Comparison of ENCODE assay signal across 32 mouse cellular contexts in the genomic region with DNA sequence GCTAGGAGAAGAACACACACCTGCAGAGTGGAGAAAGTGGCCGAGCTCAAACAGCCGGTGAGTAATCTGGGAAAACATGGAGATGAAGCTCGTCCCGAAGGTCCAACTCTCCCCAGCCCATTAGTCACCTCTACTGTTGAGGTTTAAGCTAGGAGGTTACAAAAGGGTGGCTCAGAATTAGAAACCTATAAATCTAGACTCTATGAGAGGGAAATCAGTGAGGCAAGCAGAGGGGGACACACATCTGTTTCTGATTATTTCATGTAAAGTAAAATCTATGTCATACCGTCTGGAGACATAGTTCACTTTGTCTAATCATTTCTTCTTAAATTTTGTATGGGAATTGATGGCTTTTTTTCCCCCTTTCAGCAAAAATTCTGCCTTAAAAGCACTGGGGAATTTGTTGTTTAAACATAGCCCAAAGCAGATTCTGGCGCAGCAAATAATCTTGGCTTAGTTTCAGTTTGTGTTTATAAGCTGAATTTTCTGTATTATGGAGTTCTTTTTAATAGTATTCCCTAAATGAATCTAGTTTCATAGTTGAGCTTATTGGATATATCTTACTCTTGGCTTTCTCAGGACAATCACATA. TPM values are rescaled to one million over a fixed set of nuclear protein-coding genes. Genes with fewer than 3 reads are reported as not detected.
A peak's percentile ranks its signal among the peaks of the same experiment; 100 is the strongest.
DNase-seq lines count a peak whose midpoint lies in the region; ATAC-seq and TF ChIP-seq lines count a peak whose summit lies in the region.
"Had no signal": no experiment of that assay in that cellular context is flagged by ENCODE, and none has a peak within 500 bp of the region (broad histone marks: within the 10 kb centered on the region; RNA-seq: fewer than 3 reads in every experiment).

No protein-coding gene starts in this region.

- peak; percentile 41 for DNase-seq in embryo, embryonic 11 days
- no peak for DNase-seq in embryo, embryonic 10 days (ENCODE audit: low spot score)
- peak; percentile 68 for DNase-seq in lung, embryonic 14.5 days
- DNase-seq in lung, adult 18-20 months: no peak
- peak; percentile 31 for DNase-seq in forelimb bud, embryonic 11.5 days (ENCODE audit: low read depth, low spot score)
- DNase-seq in urinary bladder, postnatal 36 days (ENCODE audit: low spot score in 2 of 2): no peak
- DNase-seq in testis, postnatal 14 days (ENCODE audit: low spot score): no peak
- no peak for DNase-seq in urinary bladder, postnatal 4 days (ENCODE audit: low spot score in 2 of 2)
- DNase-seq: adrenal gland, postnatal 14 days; cerebellum, adult 11 months; cerebellum, adult 9-10 months; cerebellum, postnatal 36 days; gastrocnemius, postnatal 10 days; heart, postnatal 4 days; kidney, postnatal 10 days; layer of hippocampus, adult 9-11 months; liver, embryonic 13.5 days; right cerebral cortex, postnatal 4 days had no signal

- no peak overlapping the region for H3K4me3 ChIP-seq in lung, embryonic 14.5 days (ENCODE audit: low read depth, low read length)
- H3K4me3 ChIP-seq: forebrain, embryonic 10.5 days; forebrain, embryonic 15.5 days; heart, embryonic 10.5 days; hindbrain, embryonic 13.5 days; limb, embryonic 15.5 days; liver, embryonic 13.5 days; lung, embryonic 15.5 days; neural tube, embryonic 12.5 days had no signal

- no peak overlapping the region for H3K27ac ChIP-seq in lung, embryonic 14.5 days (ENCODE audit: low read depth)
- H3K27ac ChIP-seq: forebrain, embryonic 10.5 days; forebrain, embryonic 15.5 days; heart, embryonic 10.5 days; hindbrain, embryonic 13.5 days; limb, embryonic 15.5 days; liver, embryonic 13.5 days; lung, embryonic 15.5 days; neural tube, embryonic 12.5 days had no signal

- WGBS in lung, embryonic 14.5 days: 42% methylated on average over 6 of the region's 6 CpGs

- no peaks in the 10 kb centered on the region for H3K36me3 ChIP-seq in lung, embryonic 14.5 days (ENCODE audit: insufficient read depth)
- H3K36me3 ChIP-seq: forebrain, embryonic 10.5 days; forebrain, embryonic 15.5 days; heart, embryonic 10.5 days; hindbrain, embryonic 13.5 days; limb, embryonic 15.5 days; liver, embryonic 13.5 days; lung, embryonic 15.5 days; neural tube, embryonic 12.5 days had no signal

- no peak overlapping the region for H3K9ac ChIP-seq in lung, embryonic 14.5 days
- H3K9ac ChIP-seq: forebrain, embryonic 15.5 days; hindbrain, embryonic 13.5 days; limb, embryonic 15.5 days; liver, embryonic 13.5 days; lung, embryonic 15.5 days; neural tube, embryonic 12.5 days had no signal

- no peaks in the 10 kb centered on the region for H3K27me3 ChIP-seq in lung, embryonic 14.5 days (ENCODE audit: insufficient read depth, low read length)
- H3K27me3 ChIP-seq: forebrain, embryonic 15.5 days; hindbrain, embryonic 13.5 days; limb, embryonic 15.5 days; liver, embryonic 13.5 days; lung, embryonic 15.5 days; neural tube, embryonic 12.5 days had no signal

- H3K4me1 ChIP-seq in lung, embryonic 14.5 days (ENCODE audit: insufficient read depth): no peaks in the 10 kb centered on the region
- H3K4me1 ChIP-seq: heart, embryonic 10.5 days; limb, embryonic 15.5 days; liver, embryonic 13.5 days; neural tube, embryonic 12.5 days had no signal

- no peak overlapping the region for H3K4me2 ChIP-seq in lung, embryonic 14.5 days
- H3K4me2 ChIP-seq: forebrain, embryonic 15.5 days; hindbrain, embryonic 13.5 days; limb, embryonic 15.5 days; liver, embryonic 13.5 days; lung, embryonic 15.5 days; midbrain, embryonic 11.5 days; neural tube, embryonic 12.5 days had no signal

- no peak for TF ChIP-seq CTCF in lung, embryonic 14.5 days (IDR thresholded peaks at IDR 0.05; ENCODE audit: low read depth)

- no peaks in the 10 kb centered on the region for H3K9me3 ChIP-seq in lung, embryonic 14.5 days (ENCODE audit: low read depth, low read length)
- H3K9me3 ChIP-seq: forebrain, embryonic 10.5 days; forebrain, embryonic 15.5 days; heart, embryonic 10.5 days; hindbrain, embryonic 13.5 days; limb, embryonic 15.5 days; liver, embryonic 13.5 days; lung, embryonic 15.5 days; neural tube, embryonic 12.5 days had no signal

- no peak for ATAC-seq in lung, embryonic 14.5 days (ENCODE audit: insufficient read depth)
- ATAC-seq: forebrain, embryonic 15.5 days; intestine, postnatal 0 days; midbrain, embryonic 16.5 days had no signal

RNA-seq across cellular contexts. Expression of a gene that starts 12.2 kb away (rescaled TPM):
- 0.42 and 0.66 TPM in 2 replicates for polyA plus RNA-seq in lung, embryonic 14.5 days (2014; fragmentation: Nextera tagmentation; extraction: Ambion mirVana)
- polyA plus RNA-seq: gonadal fat pad, adult 2 months; large intestine, adult 2 months; liver, embryonic 13.5 days; spleen, adult 2 months; urinary bladder, adult 2 months had no signal

Comparison
In these comparisons a context has a peak if more than half of its experiments do, and no peak if none do; other contexts are left out.
1. DNase-seq: peak in embryo, embryonic 11 days (single experiment), lung, embryonic 14.5 days (single experiment) and forelimb bud, embryonic 11.5 days (single experiment); none in embryo, embryonic 10 days (single experiment), lung, adult 18-20 months (0 of 2), urinary bladder, postnatal 36 days (0 of 2), testis, postnatal 14 days (single experiment) and urinary bladder, postnatal 4 days (0 of 2).